ENCODE assay signal across 9 mouse cellular contexts in genomic region chr3:27572305-27572704, GRCm38 (mm10).
DNase-seq lines count a peak whose midpoint lies in the region; ATAC-seq and TF ChIP-seq lines count a peak whose summit lies in the region.
"Had no signal": no experiment of that assay in that cellular context is flagged by ENCODE, and none has a peak within 500 bp of the region (broad histone marks: within the 10 kb centered on the region; RNA-seq: fewer than 3 reads in every experiment).

No protein-coding gene starts in this region.

- TF ChIP-seq CTCF in layer of hippocampus, adult 2 months (conservative IDR thresholded peaks at IDR 0.05): peak; percentile 76

- no peaks in the 10 kb centered on the region for H3K36me3 ChIP-seq in hindbrain, embryonic 14.5 days (replicated peaks; ENCODE audit: control insufficient read depth, insufficient read depth)
- H3K36me3 ChIP-seq in limb, embryonic 15.5 days: no peaks in the 10 kb centered on the region
- H3K36me3 ChIP-seq: heart, embryonic 15.5 days had no signal

- no peak overlapping the region for H3K4me3 ChIP-seq in layer of hippocampus, adult 2 months
- no peak overlapping the region for H3K4me3 ChIP-seq in hindbrain, embryonic 14.5 days (replicated peaks; ENCODE audit: low read length)
- H3K4me3 ChIP-seq in limb, embryonic 15.5 days: no peak overlapping the region
- H3K4me3 ChIP-seq: heart, embryonic 15.5 days had no signal

- ATAC-seq in hindbrain, embryonic 14.5 days (ENCODE audit: low FRiP score): peak; percentile 36; the same call in 1 of the 2 replicates
- ATAC-seq in limb, embryonic 15.5 days (ENCODE audit: insufficient number of reproducible peaks, low FRiP score, low TSS enrichment, low read depth): no peak; the same call in 1 of the 2 replicates
- ATAC-seq in CD4-positive, CD25-positive, alpha-beta regulatory T cell, adult 4 months: no peak

- H3K27me3 ChIP-seq in hindbrain, embryonic 14.5 days (ENCODE audit: control insufficient read depth, insufficient read depth, low read length): no peaks in the 10 kb centered on the region
- H3K27me3 ChIP-seq in limb, embryonic 15.5 days: no peaks in the 10 kb centered on the region
- H3K27me3 ChIP-seq: heart, embryonic 15.5 days had no signal

- no peak for DNase-seq in layer of hippocampus, adult 2 months (ENCODE audit: low spot score in 2 of 2)
- no peak for DNase-seq in layer of hippocampus, postnatal 25 days (ENCODE audit: extremely low spot score in 1 of 2, low spot score in 1 of 2)
- peak; percentile 52 to 60 for DNase-seq in adrenal gland, postnatal 36 days
- DNase-seq in hindbrain, embryonic 14.5 days (ENCODE audit: low spot score): no peak
- DNase-seq in spleen, postnatal 4 days (ENCODE audit: low spot score in 2 of 2): no peak
- DNase-seq in right cerebral cortex, postnatal 25 days: no peak

- no peak overlapping the region for H3K27ac ChIP-seq in layer of hippocampus, adult 2 months
- H3K27ac ChIP-seq in hindbrain, embryonic 14.5 days: no peak overlapping the region
- H3K27ac ChIP-seq in limb, embryonic 15.5 days: peak overlapping the region; percentile 55
- H3K27ac ChIP-seq: heart, embryonic 15.5 days had no signal

- WGBS in hindbrain, embryonic 14.5 days: 70% methylated on average over 6 of the region's 6 CpGs
- WGBS in limb, embryonic 15.5 days: 35% methylated on average over 6 of the region's 6 CpGs

- no peak overlapping the region for H3K4me2 ChIP-seq in hindbrain, embryonic 14.5 days (replicated peaks)
- H3K4me2 ChIP-seq in limb, embryonic 15.5 days: no peak overlapping the region
- H3K4me2 ChIP-seq: heart, embryonic 15.5 days had no signal

- H3K9me3 ChIP-seq in hindbrain, embryonic 14.5 days (ENCODE audit: control insufficient read depth, low read length): no peaks in the 10 kb centered on the region
- H3K9me3 ChIP-seq in limb, embryonic 15.5 days: no peaks in the 10 kb centered on the region
- H3K9me3 ChIP-seq: heart, embryonic 15.5 days had no signal

- no peak overlapping the region for H3K9ac ChIP-seq in hindbrain, embryonic 14.5 days
- no peak overlapping the region for H3K9ac ChIP-seq in limb, embryonic 15.5 days
- H3K9ac ChIP-seq: heart, embryonic 15.5 days had no signal

- H3K4me1 ChIP-seq in hindbrain, embryonic 14.5 days (replicated peaks; ENCODE audit: control insufficient read depth, insufficient read depth, low read length): 0 out of 2 replicates have a peak, but pooled peaks cover 6% of the 10 kb centered on the region
- peaks cover 19% of the 10 kb centered on the region for H3K4me1 ChIP-seq in limb, embryonic 15.5 days

Comparison
In these comparisons a context has a peak if more than half of its experiments do, and no peak if none do; other contexts are left out.
1. DNase-seq: peak in adrenal gland, postnatal 36 days (2 of 2); none in layer of hippocampus, adult 2 months (0 of 2), layer of hippocampus, postnatal 25 days (0 of 2), hindbrain, embryonic 14.5 days (single experiment), spleen, postnatal 4 days (0 of 2) and right cerebral cortex, postnatal 25 days (single experiment).